Mouse (Mus musculus) liver, embryonic 16.5 days (tissue): ENCODE results near the gene Stk17b. TPM values are rescaled to one million over a fixed set of nuclear protein-coding genes. Genes with fewer than 3 reads are reported as not detected.
A peak's percentile ranks its signal among the peaks of the same experiment; 100 is the strongest.
"Not testable (repeated sequence)": the region's sequence is repeated elsewhere in the genome, so short reads cannot be mapped to it uniquely, and the experiment has no call there.

Experiments
- ATAC-seq: fragments of 200-750 bp; cut with Nextera tagmentation; 2 replicates; pipeline ENCODE4 v1.8.0; 2017; ENCODE audit warnings: low read depth, mild to moderate bottlenecking, moderate number of reproducible peaks, moderate library complexity
- H3K27ac ChIP-seq: fragments of 300-500 bp; sonication (generic); 2 replicates; pipeline ENCODE4 v1.5.1; 2014; ENCODE audit warnings: mild to moderate bottlenecking, low read length
- H3K27me3 ChIP-seq: fragments of 300-500 bp; sonication (generic); 2 replicates; pipeline ENCODE4 v1.6.1; 2014; ENCODE audit warnings: low read depth, low read length, mixed read lengths; ENCODE audit not compliant: control insufficient read depth, insufficient read depth
- H3K36me3 ChIP-seq: fragments of 300-500 bp; sonication (generic); 2 replicates; pipeline ENCODE4 v1.6.1; 2014; ENCODE audit warnings: mild to moderate bottlenecking; ENCODE audit not compliant: control insufficient read depth, insufficient read depth
- H3K4me1 ChIP-seq: fragments of 300-500 bp; sonication (generic); 2 replicates; pipeline ENCODE4 v1.6.1; 2014; ENCODE audit warnings: low read depth, low read length, mixed read lengths; ENCODE audit not compliant: control insufficient read depth
- H3K4me2 ChIP-seq: fragments of 300-500 bp; sonication (generic); 2 replicates; pipeline ENCODE4 v1.6.1; 2014; ENCODE audit warnings: low read depth, low read length, mixed read lengths
- H3K4me3 ChIP-seq: fragments of 300-500 bp; sonication (generic); 2 replicates; pipeline ENCODE4 v1.5.1; 2014; ENCODE audit warnings: low read depth, mild to moderate bottlenecking, low read length
- H3K9ac ChIP-seq: fragments of 300-500 bp; sonication (generic); 2 replicates; pipeline ENCODE4 v1.6.1; 2014; ENCODE audit warnings: low read depth, low read length
- H3K9me3 ChIP-seq: fragments of 300-500 bp; sonication (generic); replicated peaks from 2 replicates; pipeline ENCODE4 v1.6.1; 2016; ENCODE audit warnings: low read length; ENCODE audit not compliant: control insufficient read depth
- WGBS: fragments of 180-500 bp; shearing (Covaris S2); extraction: QIAGEN DNeasy Blood & Tissue Kit; methylation state at CpG from one replicate; pipeline ENCODE4 v1.1.7; 2014; ENCODE audit not compliant: insufficient replicate concordance; 5-methylcytosine and 5-hydroxymethylcytosine counted together
- polyA plus RNA-seq: library from polyadenylated mRNA; unstranded; fragments of >200 nt; fragmentation: Nextera tagmentation; extraction: Ambion mirVana; gene quantifications from 2 replicates; pipeline ENCODE4 v1.2.1, GENCODE M21; 2015

Stk17b gene
- polyA plus RNA-seq, 1 experiment from 2014 or later = 21.7 TPM

DNA sequence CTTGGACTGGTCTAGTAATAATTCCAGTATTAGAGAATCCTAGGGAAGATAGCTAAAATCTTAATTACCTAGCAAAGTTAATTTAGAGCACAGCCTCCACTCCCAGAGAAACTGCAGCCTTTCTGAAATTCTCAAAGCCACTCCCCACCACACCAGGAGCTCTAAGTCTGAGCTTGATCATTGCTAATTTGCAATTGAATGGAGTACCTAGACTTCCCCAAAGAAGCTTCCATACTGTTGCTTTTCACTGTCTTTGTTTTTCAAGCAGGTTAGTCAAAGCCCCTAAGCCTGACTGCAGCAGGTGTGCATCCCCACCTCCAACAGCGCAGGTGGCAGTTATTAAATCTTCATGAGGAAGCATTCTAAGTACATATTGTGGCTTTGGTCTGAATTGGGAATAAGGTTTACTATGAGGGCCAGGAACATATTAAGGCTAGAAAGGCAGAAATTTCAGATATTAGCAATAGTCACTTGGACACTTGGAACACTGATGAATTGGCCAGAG lies 35.1 kb downstream of the Stk17b start:
- not testable (repeated sequence) for H3K36me3 ChIP-seq, H3K9me3 ChIP-seq, H3K27ac ChIP-seq, H3K4me2 ChIP-seq, H3K9ac ChIP-seq, H3K4me3 ChIP-seq, ATAC-seq, H3K27me3 ChIP-seq, H3K4me1 ChIP-seq
- 66% methylated on average over 1 of the region's 1 CpGs for WGBS

- Histone ChIP-seq H3K9ac (no peak overlapping the region), H3K36me3 (no peaks in the 10 kb centered on the region), H3K4me1 (no peaks in the 10 kb centered on the region), H3K4me2 (no peak overlapping the region), H3K27ac (no peak overlapping the region), H3K9me3 (no peaks in the 10 kb centered on the region), H3K27me3 (no peaks in the 10 kb centered on the region), H3K4me3 (no peak overlapping the region)
- ATAC-seq = no peak
- 62% methylated on average over 8 of the region's 11 CpGs for WGBS
Observed at GRCm38 (mm10) chr1:53748571-53748970, 36.5 kb downstream of the Stk17b start.

- no peak overlapping the region for H3K4me2 ChIP-seq
- no peak for ATAC-seq
- H3K36me3 ChIP-seq = no peaks in the 10 kb centered on the region
- no peak overlapping the region for H3K9ac ChIP-seq
- 59% methylated on average over 5 of the region's 5 CpGs for WGBS
- no peak overlapping the region for H3K27ac ChIP-seq
- H3K9me3 ChIP-seq = no peaks in the 10 kb centered on the region
- H3K4me3 ChIP-seq = no peak overlapping the region
- no peaks in the 10 kb centered on the region for H3K4me1 ChIP-seq
- no peaks in the 10 kb centered on the region for H3K27me3 ChIP-seq
Observed at GRCm38 (mm10) chr1:53746001-53746400, 39.0 kb downstream of the Stk17b start.

GRCm38 (mm10) chr1:53741742-53742458 lies 43.1 kb downstream of the Stk17b start:
- H3K4me1 ChIP-seq = no peaks in the 10 kb centered on the region
- WGBS = 43% methylated on average over 3 of the region's 3 CpGs
- no peak overlapping the region for H3K9ac ChIP-seq

DNA sequence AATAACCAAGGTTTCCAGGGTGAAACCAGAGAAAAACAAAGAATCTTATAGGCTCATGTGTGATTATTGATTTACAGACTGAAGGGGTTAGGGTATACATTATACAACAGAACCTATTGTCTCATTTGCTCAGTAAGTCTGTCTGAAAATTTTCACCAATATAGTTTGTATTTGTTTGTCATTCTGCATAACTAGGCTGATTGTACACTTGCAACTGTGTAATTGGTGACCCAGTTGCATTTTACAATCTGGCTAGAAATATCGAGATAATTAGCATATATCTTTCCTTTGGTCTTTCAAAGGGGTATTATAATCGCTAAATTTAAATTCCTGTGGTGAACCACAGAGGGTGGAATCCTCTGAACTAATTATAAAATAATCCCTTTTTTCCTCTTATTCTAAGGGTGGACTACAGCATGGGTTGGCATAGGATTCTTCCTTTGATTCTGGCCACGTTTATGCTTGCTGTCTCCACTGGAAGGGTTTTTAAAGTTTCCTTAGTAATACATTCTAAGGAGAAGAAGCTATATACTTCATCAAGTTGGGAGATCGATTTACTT lies 44.2 kb downstream of the Stk17b start:
- H3K27me3 ChIP-seq = no peaks in the 10 kb centered on the region
- no peaks in the 10 kb centered on the region for H3K4me1 ChIP-seq
- no peak for ATAC-seq
- no peaks in the 10 kb centered on the region for H3K9me3 ChIP-seq
- H3K27ac ChIP-seq = no peak overlapping the region
- no peak overlapping the region for H3K4me3 ChIP-seq
- H3K36me3 ChIP-seq = no peaks in the 10 kb centered on the region
- H3K9ac ChIP-seq = no peak overlapping the region
- WGBS = 56% methylated on average over 4 of the region's 4 CpGs
- H3K4me2 ChIP-seq = no peak overlapping the region

More at GRCm38 (mm10) chr1:53741742-53742458, 43.1 kb downstream of the Stk17b start:
- Histone ChIP-seq H3K27me3 (no peaks in the 10 kb centered on the region), H3K9me3 (no peaks in the 10 kb centered on the region), H3K27ac (no peak overlapping the region), H3K36me3 (no peaks in the 10 kb centered on the region), H3K4me2 (no peak overlapping the region), H3K4me3 (no peak overlapping the region)
- ATAC-seq = no peak

- not testable (repeated sequence) for H3K9me3 ChIP-seq, H3K27me3 ChIP-seq, H3K4me1 ChIP-seq, H3K4me2 ChIP-seq, H3K4me3 ChIP-seq, H3K36me3 ChIP-seq, H3K27ac ChIP-seq, H3K9ac ChIP-seq, ATAC-seq
- WGBS = 76% methylated on average over 3 of the region's 4 CpGs
Observed at GRCm38 (mm10) chr1:53740077-53740776, 44.8 kb downstream of the Stk17b start.

DNA sequence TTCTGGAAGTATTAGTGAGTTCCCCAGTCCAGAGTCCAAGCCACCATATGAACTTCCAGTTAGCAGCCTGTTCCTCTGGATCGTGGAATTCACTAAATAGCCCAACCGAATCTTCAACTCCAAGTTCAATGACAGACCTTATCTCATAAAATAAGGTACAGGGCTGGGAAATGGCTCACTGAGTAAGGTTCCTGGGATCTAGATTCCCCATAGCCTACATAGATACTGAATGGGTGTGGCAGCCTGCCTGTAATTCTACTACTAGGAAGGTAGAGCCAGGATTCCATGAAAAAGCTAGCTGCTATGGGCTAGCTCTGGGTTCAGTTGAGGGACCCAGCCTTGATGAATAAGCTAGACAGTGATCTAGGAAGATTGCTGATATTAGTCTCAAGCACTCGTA lies 48.4 kb downstream of the Stk17b start:
- Histone ChIP-seq H3K27ac (no peak overlapping the region), H3K36me3 (no peaks in the 10 kb centered on the region), H3K4me1 (no peaks in the 10 kb centered on the region), H3K9me3 (no peaks in the 10 kb centered on the region), H3K9ac (no peak overlapping the region), H3K27me3 (no peaks in the 10 kb centered on the region), H3K4me3 (no peak overlapping the region), H3K4me2 (no peak overlapping the region)
- ATAC-seq = no peak
- WGBS = 67% methylated on average over 3 of the region's 3 CpGs

GRCm38 (mm10) chr1:53728489-53729225 lies 56.4 kb downstream of the Stk17b start:
- H3K9ac ChIP-seq = no peak overlapping the region
- no peaks in the 10 kb centered on the region for H3K9me3 ChIP-seq
- H3K36me3 ChIP-seq = no peaks in the 10 kb centered on the region
- H3K27ac ChIP-seq = no peak overlapping the region
- no peak overlapping the region for H3K4me3 ChIP-seq
- ATAC-seq = 0 out of 2 replicates have a peak, but pooled peaks have one; percentile 37
- no peak overlapping the region for H3K4me2 ChIP-seq
- H3K27me3 ChIP-seq = no peaks in the 10 kb centered on the region
- 30% methylated on average over 5 of the region's 5 CpGs for WGBS
- no peaks in the 10 kb centered on the region for H3K4me1 ChIP-seq
